Mouse (Mus musculus): ENCODE data around the gene Prkx.

Prkx gene

DNA sequence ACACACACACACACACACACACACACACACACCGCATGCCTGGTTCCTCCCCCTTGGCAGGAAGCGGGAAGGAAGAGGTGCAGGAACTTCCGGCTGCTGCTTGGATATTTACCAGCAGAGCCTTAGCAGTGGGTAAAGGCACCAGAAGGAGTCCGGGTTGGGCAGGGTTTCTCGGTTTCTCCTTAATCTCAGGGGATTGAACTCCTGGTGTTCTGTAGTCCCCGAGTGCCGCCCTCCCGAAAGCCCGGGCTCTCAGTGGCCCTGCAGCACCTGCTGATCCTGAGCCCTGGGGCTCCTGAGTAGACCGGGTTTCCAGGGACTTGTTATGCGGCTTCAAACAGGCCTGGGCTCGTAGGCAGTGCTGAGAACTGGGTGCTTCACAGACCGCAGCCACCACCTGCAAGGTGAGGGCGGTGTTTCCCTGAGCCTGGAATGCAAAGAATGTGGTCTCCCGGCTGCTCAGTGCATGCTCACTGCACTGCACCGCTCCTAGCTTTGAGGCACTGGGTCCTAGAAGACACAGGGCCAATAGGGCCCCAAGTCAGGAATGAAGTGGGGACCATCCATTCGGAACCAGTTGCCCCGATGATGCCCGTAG, at the start of gene Prkx:
Gene Prkx, minus strand, starts transcription at position 41 of the 598 bp plus-strand sequence.
- in situ Hi-C loops (cut with MboI, MseI): no loop called here

DNA sequence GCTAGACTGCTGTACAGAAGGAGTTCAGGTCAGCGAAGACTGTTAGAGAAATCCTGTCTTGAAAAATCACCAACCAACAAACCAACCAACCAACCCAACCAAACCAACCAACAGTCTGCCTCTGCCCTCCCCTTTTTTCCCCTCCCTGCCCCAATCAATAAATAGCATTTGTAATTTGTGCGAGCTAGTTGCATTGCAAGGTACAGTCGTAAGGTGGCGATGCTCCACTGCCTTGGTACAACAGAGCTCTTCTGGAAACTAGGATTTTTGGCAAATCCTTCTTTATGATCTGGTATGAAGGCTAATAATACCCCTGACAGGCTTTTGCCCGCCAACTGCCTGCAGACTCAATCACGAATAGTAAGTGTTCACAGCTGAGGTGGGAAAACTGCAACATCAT, 16.0 kb upstream of the Prkx start:
- in situ Hi-C loops (cut with MboI, MseI): no loop called here

DNA sequence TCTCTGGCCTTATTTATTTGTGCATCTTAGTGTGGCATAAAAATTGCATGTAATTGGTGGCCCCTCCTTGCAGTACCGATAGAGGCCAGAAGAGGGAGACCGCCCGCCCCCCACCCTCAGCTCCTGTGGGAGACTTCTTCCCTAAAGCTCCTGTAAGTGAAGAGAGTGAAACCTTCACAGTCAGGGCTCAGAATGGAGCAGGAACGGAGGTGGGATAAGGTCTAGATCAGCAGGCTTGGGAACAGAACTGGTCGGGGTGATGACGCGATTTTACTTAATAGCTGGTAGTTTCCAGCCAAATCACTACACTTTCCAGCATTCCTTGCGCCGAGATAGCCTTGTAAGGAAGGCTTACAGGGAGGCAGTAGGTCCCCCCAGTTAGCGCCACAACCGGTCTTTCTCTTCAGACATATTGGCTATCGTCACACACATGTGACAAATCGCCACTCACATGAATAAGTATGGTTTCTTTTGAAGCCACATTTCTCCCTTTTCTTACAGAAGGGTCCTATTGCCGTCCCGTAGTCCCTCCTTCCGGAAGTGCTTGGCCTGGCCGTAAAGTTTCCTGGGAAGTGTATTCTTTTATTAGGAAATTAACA, 14.6 kb upstream of the Prkx start:
- in situ Hi-C loops (cut with MboI, MseI): no loop called here

DNA sequence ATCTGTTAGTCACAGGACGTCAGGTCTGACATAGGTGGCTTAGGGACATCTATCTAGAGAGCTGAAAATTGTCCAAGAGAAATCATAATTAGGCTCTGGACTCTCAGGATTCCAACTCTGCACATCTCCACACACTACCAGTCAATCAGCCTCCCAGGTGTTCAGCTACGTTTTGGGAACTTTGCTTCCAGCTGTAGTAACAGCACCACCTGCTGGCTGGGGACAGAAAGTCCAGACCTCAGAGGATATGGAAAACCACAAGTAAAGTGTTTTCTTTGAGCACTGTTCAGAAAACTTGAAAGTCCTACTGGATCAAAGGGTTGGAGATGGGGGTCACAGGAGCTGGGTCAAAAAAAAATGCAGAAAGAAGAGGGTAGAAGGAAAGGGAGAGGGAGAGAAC, 12.5 kb upstream of the Prkx start:
- in situ Hi-C loops (cut with MboI, MseI): no loop called here

DNA sequence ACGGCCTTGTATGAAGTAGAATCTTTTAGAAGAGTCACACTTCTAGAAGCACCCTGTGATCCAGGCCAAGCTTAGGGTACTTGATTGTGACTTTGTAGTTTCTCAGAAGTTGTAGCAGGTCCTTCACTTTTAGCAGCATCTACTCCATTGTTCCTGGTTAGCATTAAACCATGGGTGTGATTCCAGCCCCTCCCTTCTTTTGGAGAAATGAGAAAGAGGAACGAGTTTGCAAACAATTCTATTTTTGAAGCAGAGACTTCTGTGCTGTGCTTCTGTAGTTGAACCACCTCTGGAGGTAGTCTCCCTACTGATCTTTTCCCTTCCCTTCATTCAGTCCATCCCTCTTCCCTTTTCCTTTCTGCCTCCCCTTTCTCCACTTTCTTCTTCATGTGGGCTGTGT, 6.2 kb upstream of the Prkx start:
- in situ Hi-C loops (cut with MboI, MseI): no loop called here

DNA sequence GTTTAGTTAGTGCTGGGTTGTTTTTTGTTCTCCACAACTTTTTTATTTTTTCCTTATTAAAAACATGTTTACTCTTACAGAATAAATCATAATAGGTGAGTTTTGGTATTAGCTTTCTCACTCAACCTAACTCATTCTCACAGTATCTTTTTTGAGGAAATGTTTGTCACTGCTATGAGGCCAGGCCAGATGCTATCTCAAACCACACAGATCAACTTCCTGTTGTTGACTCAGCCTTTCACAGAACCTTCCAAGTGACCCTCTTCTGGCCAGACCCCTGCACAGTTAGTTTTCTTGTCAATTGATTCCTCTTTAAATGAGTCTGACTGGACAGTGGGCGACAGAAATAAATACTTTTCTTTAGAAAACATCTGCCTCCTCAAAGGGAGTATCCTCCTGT, 5.5 kb upstream of the Prkx start:
- in situ Hi-C loops (cut with MboI, MseI): no loop called here

DNA sequence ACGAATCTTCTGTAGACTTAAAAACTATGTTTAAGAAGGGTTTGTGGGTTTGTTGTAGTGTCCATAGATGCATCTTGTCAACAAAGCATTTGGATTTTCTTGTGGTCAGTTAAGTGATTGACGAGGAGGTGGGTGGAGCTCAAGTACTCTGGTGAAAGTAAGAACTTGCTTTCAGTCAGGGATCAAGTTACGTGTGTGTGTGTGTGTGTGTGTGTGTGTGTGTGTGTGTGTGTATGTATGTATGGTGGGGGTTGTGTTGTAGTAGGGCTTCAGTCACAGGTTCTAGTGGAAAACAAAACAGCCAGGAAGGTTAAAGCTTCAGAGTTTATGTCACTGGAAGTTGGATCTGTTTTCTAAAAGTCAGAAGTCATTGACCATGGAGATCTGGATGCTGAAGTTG, 3.5 kb upstream of the Prkx start:
- in situ Hi-C loops (cut with MboI, MseI): no loop called here

DNA sequence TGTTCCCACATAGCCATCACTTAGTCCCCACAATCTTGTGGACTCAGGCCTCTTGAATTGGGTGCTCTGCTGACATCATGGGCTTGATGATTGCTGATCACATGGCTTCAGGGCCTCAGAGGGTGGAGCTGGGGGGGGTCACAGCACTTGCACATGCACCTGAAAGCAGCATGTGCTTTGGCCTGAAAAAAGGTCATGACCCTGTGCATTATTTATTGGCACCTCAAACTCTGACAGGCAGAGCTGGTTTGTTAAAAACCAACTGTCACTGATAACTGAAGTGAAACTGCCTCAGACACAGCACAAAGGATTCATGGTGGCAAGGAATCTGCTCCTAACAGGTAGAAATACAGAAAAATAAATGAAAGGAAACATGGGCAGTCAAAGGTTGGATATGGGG, 1.7 kb upstream of the Prkx start:
- in situ Hi-C loops (cut with MboI, MseI): no loop called here

DNA sequence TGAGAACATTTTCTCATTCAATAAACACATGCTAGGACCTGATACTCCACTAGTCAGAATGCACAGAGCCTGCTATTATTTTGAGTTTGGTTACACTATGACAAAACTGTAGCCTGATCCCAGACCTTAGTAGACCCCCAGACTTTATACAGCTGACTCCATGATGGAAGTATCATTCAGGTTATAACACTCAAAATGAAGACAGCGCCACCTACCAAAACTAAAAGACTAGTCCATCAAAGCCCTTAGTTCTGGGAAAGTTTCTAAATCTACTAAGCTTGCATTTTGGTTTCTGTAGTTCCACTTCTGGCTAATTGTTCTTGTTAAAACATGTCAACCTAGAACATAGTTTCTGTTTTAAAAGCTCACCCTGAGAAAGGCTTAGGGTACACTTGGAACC, 838 bp upstream of the Prkx start:
- in situ Hi-C loops (cut with MboI, MseI): no loop called here

DNA sequence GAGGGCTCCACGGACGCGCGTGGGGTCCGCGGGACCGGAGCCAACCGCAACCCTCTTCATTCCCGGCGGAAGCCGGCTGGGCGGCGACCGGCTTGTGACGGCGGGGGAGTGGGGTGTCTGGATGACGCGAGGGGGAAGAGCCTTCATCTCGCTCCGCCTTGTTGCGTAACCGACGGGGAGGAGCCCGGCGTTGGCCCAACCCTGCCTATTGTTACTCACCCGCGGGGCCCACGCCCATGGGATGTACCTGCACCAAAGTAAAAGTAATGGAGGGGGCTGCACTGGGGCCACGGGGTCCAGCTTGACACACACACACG, 262 bp downstream of the Prkx start:
- in situ Hi-C loops (cut with MboI, MseI): no loop called here

DNA sequence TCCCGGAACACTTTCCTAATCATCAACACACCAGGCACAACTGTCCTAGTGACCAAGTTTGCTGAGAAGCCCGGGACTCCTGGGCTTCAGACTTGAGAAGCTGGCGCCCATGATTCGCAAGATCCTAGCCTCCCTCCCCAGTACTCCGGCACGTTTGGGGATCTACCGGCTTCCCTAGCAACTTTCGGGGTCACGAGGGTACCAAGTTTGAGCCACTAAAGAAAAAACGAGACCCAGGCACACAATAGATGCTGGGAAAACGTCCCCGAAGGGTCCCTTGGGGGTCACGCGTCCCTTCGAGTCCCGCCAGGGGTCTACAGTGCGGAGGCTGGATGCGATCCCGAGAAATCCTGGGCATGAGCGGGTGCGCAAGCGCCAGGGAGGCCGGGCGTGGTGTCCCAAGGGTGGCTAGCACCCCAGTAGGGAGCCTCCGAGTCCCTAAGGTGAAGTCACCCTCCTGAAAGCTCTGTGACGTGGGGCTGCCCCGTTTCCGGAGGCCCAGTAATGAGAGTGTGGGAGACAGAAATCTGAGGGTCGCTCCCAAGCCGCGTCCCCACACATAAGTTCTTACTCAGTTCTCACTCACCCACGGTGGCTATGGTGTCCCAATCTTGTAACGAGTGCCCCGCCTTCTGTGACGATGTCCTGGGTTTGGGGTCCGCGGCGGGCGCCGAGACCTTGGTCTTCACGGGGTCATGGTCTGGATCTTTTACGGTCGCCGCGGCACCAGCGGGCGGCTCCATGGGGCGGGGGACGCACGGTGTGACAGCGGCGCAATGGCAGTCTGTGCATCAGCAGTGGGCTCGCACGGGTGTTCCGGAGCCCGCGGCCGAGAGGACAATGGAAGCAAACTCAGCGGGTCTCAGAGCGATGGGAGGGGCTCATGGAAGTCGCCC, 868 bp downstream of the Prkx start:
- in situ Hi-C loops (cut with MboI, MseI): no loop called here

DNA sequence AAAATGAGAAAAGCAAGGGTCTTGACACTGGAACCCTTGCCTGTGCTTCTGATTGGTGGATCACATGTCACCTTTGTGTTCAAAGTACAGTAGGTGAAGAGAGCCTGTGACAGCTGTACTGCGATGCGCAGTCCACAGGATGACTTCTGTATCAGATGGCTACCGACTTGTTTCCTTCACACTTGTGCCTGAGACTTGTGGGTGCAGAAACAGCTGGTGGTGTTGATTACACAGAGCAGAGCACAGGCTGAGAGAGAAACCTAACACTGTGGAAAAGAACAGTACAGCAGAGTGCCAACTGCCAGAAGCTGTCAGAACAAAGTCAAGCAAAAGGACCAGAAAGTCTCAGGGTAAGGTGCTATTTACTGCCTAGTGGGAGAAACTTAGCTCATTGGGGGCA, 7.4 kb downstream of the Prkx start:
- in situ Hi-C loops (cut with MboI, MseI): no loop called here

DNA sequence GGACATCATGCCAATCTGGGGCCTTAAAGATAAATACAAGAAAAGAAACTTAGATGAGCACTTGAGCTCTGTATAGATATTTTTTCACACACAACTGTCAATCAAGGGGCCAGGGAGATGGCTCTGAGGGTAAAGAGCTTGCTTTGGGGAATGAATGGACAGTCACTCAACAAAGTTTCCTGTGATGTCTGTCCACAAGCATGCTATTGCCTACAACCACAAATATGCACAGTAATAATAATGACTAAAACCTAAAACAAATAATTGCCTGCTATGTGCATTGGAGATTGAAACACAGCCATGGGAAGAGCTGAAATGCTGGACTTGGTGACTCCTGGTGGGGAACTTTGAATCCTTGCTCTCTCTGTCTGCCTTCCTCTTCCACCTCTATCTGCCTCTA, 9.7 kb downstream of the Prkx start:
- in situ Hi-C loops (cut with MboI, MseI): no loop called here

DNA sequence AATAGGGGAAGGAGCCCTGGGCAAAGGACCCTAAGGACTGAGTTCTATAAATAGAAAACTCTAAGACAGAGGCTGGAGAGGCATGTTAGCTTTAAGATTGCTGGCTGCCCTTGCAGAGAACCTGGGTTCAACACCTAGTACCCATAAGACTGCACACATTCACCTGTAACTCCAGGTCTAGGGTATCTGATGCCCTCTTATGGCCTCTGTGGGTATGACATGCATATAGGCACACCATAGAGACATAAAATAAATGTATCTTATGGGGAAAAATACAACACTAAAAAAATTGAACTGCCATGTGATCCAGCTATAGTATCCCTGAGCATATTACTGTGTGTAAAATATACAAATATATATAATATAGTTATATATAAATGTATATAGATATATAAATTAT, 18.3 kb downstream of the Prkx start:
- in situ Hi-C loops (cut with MboI, MseI): no loop called here

DNA sequence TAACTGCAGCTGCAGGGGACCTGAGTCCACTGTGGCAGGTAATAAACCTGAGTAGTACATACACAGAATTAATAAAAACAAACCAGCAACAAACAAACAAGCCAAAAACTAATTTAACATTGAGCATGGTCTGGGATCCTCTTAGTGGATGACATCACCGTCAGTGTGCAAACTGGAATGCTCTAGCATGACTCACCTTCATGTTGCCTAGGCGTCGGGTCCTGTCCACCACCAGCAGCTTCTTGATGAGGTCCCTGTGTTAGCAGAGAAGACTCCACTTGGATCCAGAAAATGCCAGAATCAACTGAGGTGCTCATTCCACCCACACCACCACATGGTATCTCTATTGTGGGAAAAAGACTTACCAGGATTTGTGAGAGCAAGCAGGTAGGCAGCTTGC, 30.9 kb downstream of the Prkx start:
- in situ Hi-C loops (cut with MboI, MseI): no loop called here

DNA sequence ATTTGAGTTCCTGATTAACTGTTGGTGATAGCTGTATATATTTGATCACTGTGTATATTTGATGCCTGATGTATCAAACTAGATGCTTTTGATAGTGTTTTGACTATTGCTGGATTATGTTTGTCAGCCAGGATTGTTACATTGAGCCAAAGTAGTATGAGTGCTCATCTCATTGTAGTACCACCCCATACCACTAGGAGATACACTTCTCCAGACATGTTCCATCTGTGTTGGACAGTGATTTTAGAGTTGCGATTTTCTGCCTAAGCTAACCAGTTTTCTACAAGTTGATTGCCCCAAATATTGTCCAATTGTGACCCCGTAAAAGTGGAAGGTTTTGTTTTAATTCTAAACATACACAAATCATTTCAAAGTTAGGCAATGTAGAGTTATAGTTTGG, 51.8 kb downstream of the Prkx start:
- in situ Hi-C loops (cut with MboI, MseI): loop anchor here (25.0 kb wide), 1 partner anchor 1618 kb away; no protein-coding TSS in a partner anchor

DNA sequence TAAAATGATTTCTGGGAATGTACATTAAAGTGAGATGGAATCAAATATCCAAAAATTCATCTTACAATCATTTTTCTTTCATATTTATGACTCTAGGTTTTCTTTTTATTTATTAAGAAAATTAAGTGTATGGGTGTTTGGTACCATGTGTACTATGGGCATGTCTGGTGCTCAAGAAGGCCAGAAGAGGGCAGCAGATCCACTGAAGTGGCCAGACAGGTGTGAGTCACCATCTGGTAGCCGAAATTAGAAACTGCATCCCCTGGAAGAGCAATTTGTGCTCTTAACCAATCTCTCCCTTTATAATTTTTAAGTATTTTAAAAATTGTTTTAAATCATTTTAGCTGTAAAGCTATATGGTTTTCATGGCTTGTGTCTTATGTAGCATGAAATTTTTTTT, 54.7 kb downstream of the Prkx start:
- in situ Hi-C loops (cut with MboI, MseI): loop anchor here (25.0 kb wide), 1 partner anchor 1621 kb away; no protein-coding TSS in a partner anchor

DNA sequence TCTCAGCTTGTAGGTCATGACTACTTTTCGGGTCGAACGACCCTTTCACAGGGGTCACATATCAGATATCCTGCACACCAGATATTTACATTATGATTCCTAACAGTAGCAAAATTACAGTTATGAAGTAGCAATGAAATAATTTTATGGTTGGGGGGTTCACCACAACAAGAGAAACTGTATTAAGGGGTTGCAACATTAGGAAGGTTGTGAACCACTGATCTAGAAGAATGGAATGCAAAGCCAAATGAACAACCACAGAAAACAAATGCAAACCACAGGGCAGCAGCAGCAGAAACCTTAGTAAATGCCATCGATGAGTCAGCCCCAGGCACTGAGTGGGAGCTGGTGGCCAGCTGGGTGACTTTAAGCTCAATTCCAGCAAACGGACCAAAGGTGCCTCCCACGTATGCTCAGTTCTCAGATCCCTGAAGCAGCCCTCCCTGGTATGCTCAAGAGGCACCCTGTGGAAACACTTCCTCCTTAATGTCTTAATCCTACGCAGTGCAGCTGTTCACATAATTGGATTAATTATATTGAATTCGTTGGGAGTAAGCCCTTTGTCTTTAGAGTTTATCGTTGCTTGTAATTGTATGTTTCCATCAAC, 62.0 kb downstream of the Prkx start:
- in situ Hi-C loops (cut with MboI, MseI): loop anchor here (25.0 kb wide), 1 partner anchor 1628 kb away; no protein-coding TSS in a partner anchor

DNA sequence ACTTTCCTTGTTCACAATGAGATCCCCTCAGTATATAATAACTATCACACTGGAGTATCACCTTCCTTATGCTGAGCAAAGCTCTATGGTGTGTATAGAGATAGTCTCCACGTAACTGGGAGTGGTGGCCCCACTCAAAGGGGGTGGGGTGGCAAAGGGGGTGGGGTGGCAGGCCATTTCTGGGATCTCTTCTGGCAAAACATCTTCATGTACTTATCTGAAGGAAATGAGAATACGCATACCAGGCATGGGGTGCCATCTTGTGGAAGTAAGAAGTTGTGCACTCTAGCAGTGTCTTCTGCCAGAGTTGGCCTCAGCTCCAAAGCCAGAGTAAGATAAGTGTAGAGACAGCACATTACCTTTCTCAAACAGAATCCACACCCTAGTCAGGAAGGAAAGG, 75.8 kb downstream of the Prkx start:
- in situ Hi-C loops (cut with MboI, MseI): no loop called here
